Mouse (Mus musculus) kidney, adult 2 months (tissue): Measurements from ENCODE around the gene Rbfox3.

Source experiments
- CTCF ChIP-seq: fragments of 200-500 bp; conservative IDR thresholded peaks from 2 replicates; pipeline ENCODE4 v1.5.1; 2011; ENCODE audit warnings: low read depth, mild to moderate bottlenecking, control low read depth, low read length, moderate library complexity, mixed read lengths; ENCODE audit not compliant: insufficient read depth, insufficient read length
- POLR2A ChIP-seq: fragments of 200-500 bp; IDR thresholded peaks from one replicate; pipeline ENCODE4 v1.6.1; 2011; ENCODE audit warnings: low read depth, low read length, control low read depth

DNA sequence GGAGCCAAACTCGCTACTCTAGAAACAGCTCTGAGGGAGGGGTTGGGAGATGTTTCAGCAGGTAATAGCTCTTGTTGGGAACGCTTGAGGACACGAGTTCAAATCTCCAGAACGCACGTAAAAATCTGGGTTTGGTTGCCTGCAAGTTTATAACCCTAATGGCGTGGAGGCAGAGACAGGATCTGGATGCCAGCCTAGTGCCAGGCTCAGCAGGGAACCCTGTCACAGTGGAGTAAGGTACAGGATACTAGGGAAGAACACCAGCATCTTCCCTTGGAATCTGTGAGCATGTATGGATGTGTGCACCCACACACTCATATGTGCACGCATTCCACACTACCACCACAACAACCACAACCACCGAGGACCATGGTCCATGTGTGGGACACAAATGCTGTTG lies 331.8 kb downstream of the Rbfox3 start:
- no peak for TF ChIP-seq CTCF
- TF ChIP-seq POLR2A = no peak
